Mouse (Mus musculus) gastrocnemius, postnatal 10 days (tissue): ENCODE results near the gene Gadd45a. TPM values are rescaled to one million over a fixed set of nuclear protein-coding genes. Genes with fewer than 3 reads are reported as not detected.

ENCODE experiments used
- DNase-seq: peaks from one replicate; pipeline ENCODE4 v3.0.0; 2021; ENCODE audit warnings: mixed read lengths
- total RNA-seq, 2 experiments: library from RNA; stranded (reverse); gene quantifications; 2 replicates each; pipeline ENCODE4 v1.2.3; 2021

Gene Gadd45a
- total RNA-seq, 2 experiments from 2014 or later, result 43.1 to 82.0 TPM

- no peak for DNase-seq
These were observed 51.8 kb downstream of the Gadd45a start for GRCm38 (mm10) chr6:66985500-66985899.

Other genes starting within 250 kb of the Gadd45a start
- not detected for gene Vmn1r39, start 226.8 kb downstream of the Gadd45a start, total RNA-seq
- 10 to 100 TPM; 40.6 to 42.9 TPM for gene Gng12, start 141.1 kb downstream of the Gadd45a start, total RNA-seq
- gene Serbp1, start 200.7 kb upstream of the Gadd45a start, total RNA-seq, result 100 to 1,000 TPM; 416 to 434 TPM